Mouse (Mus musculus): ENCODE measurements around the gene Gna14. TPM values are rescaled to one million over a fixed set of nuclear protein-coding genes. Genes with fewer than 3 reads are reported as not detected.

Gene Gna14
- polyA plus RNA-seq, 1 experiment from 2014 or later: 9.2 TPM

- Histone ChIP-seq H3K36me3 (ENCODE audit: control insufficient read depth, insufficient read depth, low read length) (no peaks in the 10 kb centered on the region), H3K4me2 (replicated peaks; ENCODE audit: low read depth, low read length) (no peak overlapping the region), H3K27me3 (ENCODE audit: control insufficient read depth, insufficient read depth, low read length) (no peaks in the 10 kb centered on the region), H3K9ac (ENCODE audit: low read depth, low read length) (no peak overlapping the region), H3K4me1 (ENCODE audit: control insufficient read depth, insufficient read depth, low read length) (no peaks in the 10 kb centered on the region), H3K4me3 (ENCODE audit: low read length) (no peak overlapping the region), H3K9me3 (ENCODE audit: control insufficient read depth, low read length) (no peaks in the 10 kb centered on the region), H3K27ac (ENCODE audit: low read depth, low read length) (no peak overlapping the region)
- no peak for ATAC-seq (ENCODE audit: low FRiP score, low TSS enrichment)
- WGBS: 70% methylated on average over 4 of the region's 4 CpGs
Observed at GRCm38 (mm10) chr19:16514201-16514600, 78.6 kb downstream of the Gna14 start.

DNA sequence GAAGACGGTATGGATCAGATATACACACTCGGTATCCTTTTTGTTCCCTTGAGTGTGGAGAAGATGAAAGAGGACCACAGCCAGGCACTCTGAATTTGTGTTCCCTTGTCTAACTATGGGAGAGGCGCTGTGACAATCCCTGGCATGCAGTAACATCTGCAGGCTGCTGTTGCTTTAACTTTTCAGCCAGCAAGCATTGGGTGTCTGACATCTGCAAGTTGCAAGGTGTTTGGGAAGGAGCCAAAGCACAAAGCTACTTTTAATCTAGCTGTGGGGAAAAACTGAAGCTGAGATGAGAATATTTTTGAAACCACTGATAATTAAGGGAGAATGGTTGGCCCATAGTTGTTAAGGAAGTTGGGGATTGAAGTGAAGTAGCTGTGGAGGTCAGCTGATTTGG, 83.0 kb downstream of the Gna14 start:
- Histone ChIP-seq H3K27ac (ENCODE audit: low read depth, low read length) (no peak overlapping the region), H3K9ac (ENCODE audit: low read depth, low read length) (no peak overlapping the region), H3K36me3 (ENCODE audit: control insufficient read depth, insufficient read depth, low read length) (no peaks in the 10 kb centered on the region), H3K9me3 (ENCODE audit: control insufficient read depth, low read length) (no peaks in the 10 kb centered on the region), H3K4me2 (replicated peaks; ENCODE audit: low read depth, low read length) (no peak overlapping the region), H3K27me3 (ENCODE audit: control insufficient read depth, insufficient read depth, low read length) (no peaks in the 10 kb centered on the region), H3K4me1 (ENCODE audit: control insufficient read depth, insufficient read depth, low read length) (no peaks in the 10 kb centered on the region), H3K4me3 (ENCODE audit: low read length) (no peak overlapping the region)
- 73% methylated on average over 3 of the region's 3 CpGs for WGBS
- no peak for ATAC-seq (ENCODE audit: low FRiP score, low TSS enrichment)

DNA sequence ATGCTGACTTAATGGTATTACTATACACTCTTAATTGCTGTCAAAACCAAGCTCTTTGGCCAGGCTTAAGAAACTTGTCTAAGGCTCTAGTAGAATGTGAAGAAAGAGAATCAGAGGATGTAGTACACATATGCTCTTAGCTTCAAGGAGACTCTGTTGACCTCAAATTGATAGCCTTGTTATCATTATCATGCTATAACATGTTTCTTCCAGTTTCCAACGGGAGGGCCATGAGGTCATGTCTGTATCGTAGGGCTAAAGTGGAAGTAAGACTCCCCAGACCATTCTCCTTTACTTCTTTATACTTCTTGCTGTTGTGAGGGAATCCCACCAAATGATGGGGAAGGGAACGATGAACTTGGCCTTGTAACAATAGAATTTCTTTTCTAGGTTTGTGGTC, 85.0 kb downstream of the Gna14 start:
- Histone ChIP-seq H3K27ac (ENCODE audit: low read depth, low read length) (no peak overlapping the region), H3K4me1 (ENCODE audit: control insufficient read depth, insufficient read depth, low read length) (no peaks in the 10 kb centered on the region), H3K9me3 (ENCODE audit: control insufficient read depth, low read length) (no peaks in the 10 kb centered on the region), H3K36me3 (ENCODE audit: control insufficient read depth, insufficient read depth, low read length) (no peaks in the 10 kb centered on the region), H3K4me3 (ENCODE audit: low read length) (no peak overlapping the region), H3K9ac (ENCODE audit: low read depth, low read length) (no peak overlapping the region), H3K27me3 (ENCODE audit: control insufficient read depth, insufficient read depth, low read length) (no peaks in the 10 kb centered on the region), H3K4me2 (replicated peaks; ENCODE audit: low read depth, low read length) (no peak overlapping the region)
- 89% methylated on average over 3 of the region's 3 CpGs for WGBS
- ATAC-seq (ENCODE audit: low FRiP score, low TSS enrichment): no peak

DNA sequence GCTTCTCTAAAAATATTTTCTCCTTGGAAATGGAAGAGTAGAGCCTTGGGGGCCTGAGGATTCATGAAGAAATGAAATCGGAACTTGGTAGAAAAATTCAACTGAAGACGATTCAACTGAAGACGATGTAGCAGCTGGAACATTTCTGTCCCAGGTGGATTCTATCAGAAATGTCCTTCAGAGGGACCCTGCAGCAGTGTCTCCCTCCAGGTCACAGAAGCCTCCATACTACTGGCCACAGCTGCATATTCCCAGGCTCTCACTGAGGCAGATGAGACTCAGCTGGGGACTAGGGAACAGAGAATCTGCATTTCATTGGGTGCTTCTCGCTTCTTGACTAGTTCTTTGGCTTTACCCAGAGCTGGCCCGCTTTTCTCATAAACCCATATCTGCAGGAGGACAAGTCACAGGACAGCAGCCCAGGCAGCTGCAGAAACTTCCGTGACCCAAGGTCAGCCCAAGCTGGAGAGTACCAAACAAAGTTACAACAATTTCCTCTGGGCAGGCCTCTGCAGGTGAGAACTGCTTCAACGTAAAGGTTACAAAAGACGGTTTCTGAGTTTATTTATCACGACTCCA, 90.8 kb downstream of the Gna14 start:
- ATAC-seq (ENCODE audit: low FRiP score, low TSS enrichment): no peak

DNA sequence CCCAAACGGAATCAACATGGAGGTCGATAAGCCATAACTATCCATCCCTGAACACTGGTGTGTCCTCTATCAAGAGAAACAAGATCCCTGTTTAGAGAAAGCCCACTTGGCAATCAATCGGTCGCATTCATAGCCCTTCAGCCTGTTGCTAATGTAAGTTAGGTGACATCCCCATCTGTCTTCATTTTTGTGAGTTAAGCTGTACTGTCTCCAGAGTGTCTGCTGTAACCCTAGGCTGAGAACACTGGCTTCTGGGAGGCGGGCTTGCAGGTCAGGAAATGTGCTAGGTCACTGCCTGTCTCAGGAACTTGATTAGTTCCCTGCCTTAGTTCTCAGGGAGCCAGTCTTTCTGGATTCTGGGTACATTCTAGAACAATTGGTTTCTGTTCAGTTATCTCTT, 91.5 kb downstream of the Gna14 start:
- no peak for ATAC-seq (ENCODE audit: low FRiP score, low TSS enrichment)
- Histone ChIP-seq H3K9me3 (ENCODE audit: control insufficient read depth, low read length) (no peaks in the 10 kb centered on the region), H3K4me2 (replicated peaks; ENCODE audit: low read depth, low read length) (no peak overlapping the region), H3K4me3 (ENCODE audit: low read length) (no peak overlapping the region), H3K27me3 (ENCODE audit: control insufficient read depth, insufficient read depth, low read length) (no peaks in the 10 kb centered on the region), H3K27ac (ENCODE audit: low read depth, low read length) (no peak overlapping the region), H3K9ac (ENCODE audit: low read depth, low read length) (no peak overlapping the region), H3K36me3 (ENCODE audit: control insufficient read depth, insufficient read depth, low read length) (no peaks in the 10 kb centered on the region), H3K4me1 (ENCODE audit: control insufficient read depth, insufficient read depth, low read length) (no peaks in the 10 kb centered on the region)
- 45% methylated on average over 5 of the region's 5 CpGs for WGBS

More for the DNA sequence above, 90.8 kb downstream of the Gna14 start:
- Histone ChIP-seq H3K9ac (ENCODE audit: low read depth, low read length) (no peak overlapping the region), H3K4me1 (ENCODE audit: control insufficient read depth, insufficient read depth, low read length) (no peaks in the 10 kb centered on the region), H3K27ac (ENCODE audit: low read depth, low read length) (no peak overlapping the region), H3K27me3 (ENCODE audit: control insufficient read depth, insufficient read depth, low read length) (no peaks in the 10 kb centered on the region), H3K36me3 (ENCODE audit: control insufficient read depth, insufficient read depth, low read length) (no peaks in the 10 kb centered on the region), H3K4me2 (replicated peaks; ENCODE audit: low read depth, low read length) (no peak overlapping the region), H3K4me3 (ENCODE audit: low read length) (no peak overlapping the region), H3K9me3 (ENCODE audit: control insufficient read depth, low read length) (no peaks in the 10 kb centered on the region)
- 63% methylated on average over 9 of the region's 9 CpGs for WGBS

DNA sequence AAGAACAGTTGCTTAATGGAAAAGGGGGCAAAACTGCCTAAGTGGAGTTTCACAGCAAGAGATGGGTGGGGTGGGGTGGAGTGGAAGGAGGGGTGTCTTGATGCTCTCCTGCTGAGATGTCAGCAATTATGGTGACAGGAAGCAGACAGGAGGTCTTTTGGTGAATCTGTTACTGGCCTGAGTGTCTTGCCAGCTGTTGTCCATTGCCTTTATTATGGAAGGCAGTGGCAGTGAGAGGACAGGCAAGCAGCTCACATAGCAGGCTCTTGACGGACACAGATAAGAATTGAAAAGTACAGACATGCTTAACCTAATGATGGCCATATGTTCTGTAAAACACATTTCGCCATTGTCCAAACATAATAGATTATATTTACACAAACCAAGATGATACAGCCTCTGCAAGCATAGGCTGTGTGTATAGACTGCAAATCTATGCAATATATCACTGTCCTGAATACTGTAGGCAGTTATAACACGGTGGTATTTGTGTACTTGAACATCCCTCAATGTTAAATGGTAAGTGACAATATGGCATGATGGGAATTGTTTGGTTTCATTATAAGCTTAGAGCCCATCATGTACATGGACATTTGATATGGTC, 92.8 kb downstream of the Gna14 start:
- Histone ChIP-seq H3K27me3 (ENCODE audit: control insufficient read depth, insufficient read depth, low read length) (no peaks in the 10 kb centered on the region), H3K27ac (ENCODE audit: low read depth, low read length) (no peak overlapping the region; the same call in 1 of the 2 replicates), H3K4me3 (ENCODE audit: low read length) (no peak overlapping the region), H3K9me3 (ENCODE audit: control insufficient read depth, low read length) (no peaks in the 10 kb centered on the region), H3K4me2 (replicated peaks; ENCODE audit: low read depth, low read length) (no peak overlapping the region), H3K4me1 (ENCODE audit: control insufficient read depth, insufficient read depth, low read length) (no peaks in the 10 kb centered on the region), H3K36me3 (ENCODE audit: control insufficient read depth, insufficient read depth, low read length) (no peaks in the 10 kb centered on the region), H3K9ac (ENCODE audit: low read depth, low read length) (no peak overlapping the region)
- peak; percentile 66; the same call in 1 of the 2 replicates for ATAC-seq (ENCODE audit: low FRiP score, low TSS enrichment)
- 68% methylated on average over 3 of the region's 3 CpGs for WGBS

GRCm38 (mm10) chr19:16529293-16529920, 93.8 kb downstream of the Gna14 start:
- no peak for ATAC-seq (ENCODE audit: low FRiP score, low TSS enrichment)
- Histone ChIP-seq H3K4me1 (ENCODE audit: control insufficient read depth, insufficient read depth, low read length) (no peaks in the 10 kb centered on the region), H3K9me3 (ENCODE audit: control insufficient read depth, low read length) (no peaks in the 10 kb centered on the region)

GRCm38 (mm10) chr19:16529999-16530398, 94.4 kb downstream of the Gna14 start:
- H3K9me3 ChIP-seq (ENCODE audit: control insufficient read depth, low read length): no peaks in the 10 kb centered on the region
- 81% methylated on average over 4 of the region's 4 CpGs for WGBS

More at GRCm38 (mm10) chr19:16529293-16529920, 93.8 kb downstream of the Gna14 start:
- no peak overlapping the region for H3K27ac ChIP-seq (ENCODE audit: low read depth, low read length)
- no peak overlapping the region for H3K4me3 ChIP-seq (ENCODE audit: low read length)
- no peaks in the 10 kb centered on the region for H3K27me3 ChIP-seq (ENCODE audit: control insufficient read depth, insufficient read depth, low read length)
- no peak overlapping the region for H3K9ac ChIP-seq (ENCODE audit: low read depth, low read length)
- H3K4me2 ChIP-seq (replicated peaks; ENCODE audit: low read depth, low read length): no peak overlapping the region
- H3K36me3 ChIP-seq (ENCODE audit: control insufficient read depth, insufficient read depth, low read length): no peaks in the 10 kb centered on the region

GRCm38 (mm10) chr19:16534311-16534710, 98.7 kb downstream of the Gna14 start:
- 74% methylated on average over 2 of the region's 2 CpGs for WGBS
- Histone ChIP-seq H3K9me3 (ENCODE audit: control insufficient read depth, low read length) (no peaks in the 10 kb centered on the region), H3K27me3 (ENCODE audit: control insufficient read depth, insufficient read depth, low read length) (no peaks in the 10 kb centered on the region)

More at GRCm38 (mm10) chr19:16529999-16530398, 94.4 kb downstream of the Gna14 start:
- H3K27me3 ChIP-seq (ENCODE audit: control insufficient read depth, insufficient read depth, low read length): no peaks in the 10 kb centered on the region
- H3K4me3 ChIP-seq (ENCODE audit: low read length): no peak overlapping the region
- H3K4me2 ChIP-seq (replicated peaks; ENCODE audit: low read depth, low read length): no peak overlapping the region
- no peak overlapping the region for H3K27ac ChIP-seq (ENCODE audit: low read depth, low read length)
- H3K4me1 ChIP-seq (ENCODE audit: control insufficient read depth, insufficient read depth, low read length): no peaks in the 10 kb centered on the region
- no peak overlapping the region for H3K9ac ChIP-seq (ENCODE audit: low read depth, low read length)
- no peaks in the 10 kb centered on the region for H3K36me3 ChIP-seq (ENCODE audit: control insufficient read depth, insufficient read depth, low read length)
- ATAC-seq (ENCODE audit: low FRiP score, low TSS enrichment): no peak

More at GRCm38 (mm10) chr19:16534311-16534710, 98.7 kb downstream of the Gna14 start:
- H3K27ac ChIP-seq (ENCODE audit: low read depth, low read length): no peak overlapping the region
- no peak overlapping the region for H3K4me2 ChIP-seq (replicated peaks; ENCODE audit: low read depth, low read length)
- no peaks in the 10 kb centered on the region for H3K4me1 ChIP-seq (ENCODE audit: control insufficient read depth, insufficient read depth, low read length)
- H3K4me3 ChIP-seq (ENCODE audit: low read length): no peak overlapping the region
- no peak overlapping the region for H3K9ac ChIP-seq (ENCODE audit: low read depth, low read length)
- H3K36me3 ChIP-seq (ENCODE audit: control insufficient read depth, insufficient read depth, low read length): no peaks in the 10 kb centered on the region
- no peak for ATAC-seq (ENCODE audit: low FRiP score, low TSS enrichment)

All from kidney, embryonic 14.5 days (tissue).